Mouse (Mus musculus): ENCODE data around the gene Polr2a. TPM values are rescaled to one million over a fixed set of nuclear protein-coding genes. Genes with fewer than 3 reads are reported as not detected.
"Not testable (repeated sequence)": the region's sequence is repeated elsewhere in the genome, so short reads cannot be mapped to it uniquely, and the experiment has no call there.

The Polr2a gene
- polyA plus RNA-seq, 3 experiments from 2014 or later: 27.3 to 28.4 (median 27.7) TPM

DNA sequence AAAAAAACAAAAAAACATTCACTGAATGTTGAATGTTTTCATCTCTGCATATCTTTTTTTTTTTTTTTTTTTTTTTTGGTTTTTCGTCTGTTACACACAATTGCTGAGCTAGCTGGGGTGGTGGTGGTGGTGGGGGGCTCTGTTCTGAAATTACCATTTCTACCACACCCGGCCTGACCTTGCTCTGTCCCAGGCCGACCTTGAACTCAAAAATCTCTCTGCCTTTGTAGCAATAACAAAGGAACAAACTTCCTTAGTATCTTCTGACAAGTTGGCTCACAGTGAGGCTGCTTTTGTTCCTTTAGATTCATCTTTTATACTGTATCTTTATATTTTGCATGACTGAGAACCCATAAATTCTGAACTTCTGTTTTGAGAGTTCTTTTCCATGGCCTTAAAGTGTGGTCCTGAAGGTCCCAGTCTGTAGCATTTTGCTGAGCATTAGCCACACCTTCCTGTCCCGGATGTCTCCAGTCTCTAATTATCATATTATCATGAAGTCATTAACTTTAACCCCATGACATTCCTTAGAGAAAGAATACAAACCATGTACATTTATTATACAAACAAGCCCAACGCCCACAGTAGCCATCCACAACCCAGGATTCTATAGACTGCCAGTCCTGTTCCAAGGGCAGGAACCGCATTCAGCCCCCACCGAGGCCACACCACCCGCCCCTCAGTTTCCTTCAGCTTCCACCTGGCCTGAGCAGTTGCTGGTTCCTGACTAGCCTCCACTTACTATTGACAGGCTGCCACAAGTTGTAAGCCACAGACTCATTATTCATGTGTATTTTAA, 54.4 kb downstream of the Polr2a start:
- no peak for ATAC-seq

DNA sequence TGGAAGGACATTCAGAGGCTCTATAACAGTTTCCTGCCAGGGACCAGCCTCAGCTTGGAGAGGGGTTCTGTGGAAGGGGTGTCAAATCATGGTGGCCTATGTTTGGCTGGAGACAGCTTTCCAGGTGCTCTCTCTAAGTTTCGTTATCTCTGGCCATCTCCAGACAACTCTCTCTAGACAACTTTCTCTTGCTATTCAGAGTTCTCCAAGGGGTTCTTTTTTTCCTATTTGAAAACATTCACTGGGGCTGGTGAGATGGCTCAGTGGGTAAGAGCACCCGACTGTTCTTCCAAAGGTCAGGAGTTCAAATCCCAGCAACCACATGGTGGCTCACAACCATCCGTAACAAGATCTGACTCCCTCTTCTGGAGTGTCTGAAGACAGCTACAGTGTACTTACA, 55.1 kb downstream of the Polr2a start:
- not testable (repeated sequence) for ATAC-seq

DNA sequence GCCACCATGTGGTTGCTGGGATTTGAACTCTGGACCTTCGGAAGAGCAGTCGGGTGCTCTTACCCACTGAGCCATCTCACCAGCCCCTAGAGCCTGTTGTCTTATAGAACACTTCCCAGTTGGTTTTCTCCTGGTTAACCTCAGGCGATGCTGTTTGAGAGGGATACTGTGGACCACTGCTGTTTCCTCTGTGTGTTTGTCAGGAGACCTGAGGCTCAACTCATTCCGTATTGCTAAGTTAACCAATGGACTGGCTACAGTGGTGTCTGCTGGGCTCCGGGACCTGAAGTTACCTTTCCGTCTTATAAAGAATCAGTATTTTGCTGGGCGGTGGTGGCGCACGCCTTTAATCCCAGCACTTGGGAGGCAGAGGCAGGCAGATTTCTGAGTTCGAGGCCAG, 55.6 kb downstream of the Polr2a start:
- not testable (repeated sequence) for ATAC-seq

DNA sequence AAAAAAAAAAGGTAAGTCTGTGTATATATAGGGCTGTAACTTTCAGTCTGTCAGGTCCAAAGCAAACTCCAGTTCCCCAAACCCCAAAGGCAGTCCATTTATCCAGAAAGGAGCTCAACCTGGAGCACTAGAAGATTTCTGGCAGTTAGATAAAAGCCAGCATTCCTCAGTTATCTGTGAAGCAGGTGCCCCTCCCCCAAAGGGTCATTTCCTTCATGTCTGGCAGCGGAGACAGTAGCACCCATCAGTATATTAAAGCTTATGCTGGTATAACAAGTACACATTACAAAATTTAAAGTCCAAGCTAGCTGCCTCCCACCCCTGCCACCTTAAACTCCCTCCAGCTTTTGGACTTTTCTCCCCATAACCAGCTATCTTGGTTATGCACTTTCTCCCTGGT, 58.8 kb downstream of the Polr2a start:
- ATAC-seq: no peak

DNA sequence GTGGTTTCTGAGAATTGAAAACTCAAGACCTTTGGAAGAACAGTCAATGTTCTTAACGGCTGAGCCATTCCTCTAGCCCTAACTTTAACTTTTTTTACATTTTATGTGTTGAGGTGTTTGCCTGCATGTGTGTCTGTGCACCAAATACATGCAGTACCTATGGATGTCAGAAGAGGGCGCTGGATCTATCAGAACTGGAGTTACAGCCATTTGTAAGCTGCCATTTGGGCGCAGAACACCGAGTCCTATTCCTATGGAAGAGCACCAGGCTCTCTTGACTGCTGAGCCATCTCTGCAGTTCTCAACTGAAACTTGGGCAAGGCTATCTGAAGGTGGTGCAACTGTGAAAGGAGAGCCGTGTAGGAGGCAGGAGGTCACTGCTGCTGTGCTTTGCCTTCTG, 59.9 kb downstream of the Polr2a start:
- ATAC-seq: no peak

DNA sequence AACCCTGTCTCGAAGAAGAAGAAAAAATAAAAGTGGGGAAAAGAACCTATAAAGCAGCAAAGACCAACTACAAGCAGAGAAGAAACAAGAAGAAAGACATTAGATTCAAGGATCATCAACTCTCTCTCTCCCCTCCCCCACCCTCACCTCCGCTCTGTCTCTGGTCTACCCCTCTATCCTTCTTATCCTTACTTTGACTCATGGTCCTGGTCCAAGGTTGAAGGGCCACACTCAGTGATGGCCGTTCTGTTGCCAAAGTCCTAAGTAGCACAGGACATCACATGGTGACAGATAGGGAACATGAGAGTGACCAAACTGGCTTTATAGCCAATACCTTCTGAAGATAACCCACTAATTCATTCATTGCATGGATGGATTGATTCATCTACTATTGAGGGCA, 61.0 kb downstream of the Polr2a start:
- ATAC-seq: no peak

DNA sequence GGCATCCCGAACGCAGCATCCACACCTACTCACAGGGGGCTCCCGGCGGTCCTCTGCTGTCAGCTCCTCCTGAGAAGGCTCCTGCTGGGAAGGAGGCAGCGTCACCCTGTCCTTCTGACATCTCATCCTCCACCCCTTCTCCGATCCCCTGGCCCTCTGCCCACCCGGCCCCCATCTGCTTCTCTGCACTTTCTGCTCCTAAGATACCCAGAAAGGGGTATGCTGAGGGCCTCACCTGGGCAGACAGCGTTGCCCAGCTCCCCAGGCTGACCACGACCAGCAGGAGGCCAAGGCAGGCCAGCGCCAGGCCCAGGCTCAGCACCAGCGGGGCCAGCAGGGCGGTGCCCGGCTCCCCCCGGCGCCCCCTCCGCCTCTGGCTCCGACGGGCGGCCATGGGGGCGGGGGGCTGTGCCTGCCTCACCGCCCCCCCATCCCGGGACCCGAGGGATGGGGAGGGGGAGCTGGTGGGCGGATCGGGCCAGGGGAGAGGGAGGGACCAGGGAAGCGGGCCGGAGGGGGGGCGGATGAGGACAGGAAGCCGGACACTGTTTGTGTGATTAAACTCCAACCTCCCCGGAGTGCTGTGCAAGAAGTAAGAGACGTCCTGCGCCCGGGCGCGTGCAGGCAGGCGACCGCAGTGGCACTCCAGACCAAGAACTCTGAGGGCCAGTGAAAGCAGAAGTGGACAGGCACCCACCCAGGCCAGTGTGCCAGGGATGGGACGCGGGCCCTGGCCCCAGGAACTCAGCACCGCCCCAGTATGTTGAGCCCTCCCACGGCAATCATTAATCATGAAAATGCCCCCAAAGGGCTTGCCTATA, 62.9 kb downstream of the Polr2a start, which contains the start of the genes Tnfsf12 and Tnfsfm13:
Gene Tnfsf12 (minus strand): TSS at position 489 of the 821 bp plus-strand sequence.
Gene Tnfsfm13 (minus strand): TSS at position 738 of the 821 bp plus-strand sequence.
- no peak for ATAC-seq

DNA sequence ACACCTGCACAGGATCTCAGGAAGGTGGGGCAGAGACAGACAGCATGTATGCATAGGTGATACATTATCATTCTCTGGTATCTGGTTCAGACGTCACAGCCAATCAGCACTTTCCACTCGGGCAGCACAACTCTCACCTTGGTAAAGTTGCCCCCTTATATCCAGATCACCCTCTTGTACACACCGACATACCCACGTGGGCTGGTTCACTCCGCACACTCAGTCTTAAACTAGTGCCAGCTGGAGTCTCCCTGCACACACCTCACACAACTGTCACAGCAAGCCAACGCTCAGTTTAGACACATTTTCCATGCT, 63.4 kb downstream of the Polr2a start:
- no peak for ATAC-seq

DNA sequence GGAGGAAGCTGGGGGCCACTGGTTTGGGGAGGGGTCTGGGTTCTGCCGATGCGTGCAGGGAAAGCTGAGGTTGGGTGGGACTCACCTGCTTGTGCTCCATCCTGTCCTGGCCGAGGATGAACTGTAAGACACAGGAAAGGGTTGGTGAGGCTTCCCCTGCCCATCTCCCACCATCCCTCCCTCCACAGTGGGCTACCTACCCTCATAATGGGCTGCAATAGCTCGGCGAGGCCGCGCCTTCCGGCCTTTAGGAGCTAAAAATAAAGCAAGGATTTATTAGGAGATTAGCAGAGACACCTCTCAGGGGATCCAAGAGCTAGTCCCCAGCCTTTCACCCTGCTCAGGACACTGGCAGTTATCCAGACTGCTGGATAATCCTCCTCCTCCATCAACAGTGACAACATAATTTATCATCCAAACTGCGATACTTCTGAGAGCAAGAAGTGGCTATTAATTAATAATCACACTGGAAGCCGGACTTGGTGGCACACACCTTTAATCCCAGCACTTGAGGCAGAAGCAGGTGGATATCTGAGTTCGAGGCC, 64.9 kb downstream of the Polr2a start:
- ATAC-seq: no peak

DNA sequence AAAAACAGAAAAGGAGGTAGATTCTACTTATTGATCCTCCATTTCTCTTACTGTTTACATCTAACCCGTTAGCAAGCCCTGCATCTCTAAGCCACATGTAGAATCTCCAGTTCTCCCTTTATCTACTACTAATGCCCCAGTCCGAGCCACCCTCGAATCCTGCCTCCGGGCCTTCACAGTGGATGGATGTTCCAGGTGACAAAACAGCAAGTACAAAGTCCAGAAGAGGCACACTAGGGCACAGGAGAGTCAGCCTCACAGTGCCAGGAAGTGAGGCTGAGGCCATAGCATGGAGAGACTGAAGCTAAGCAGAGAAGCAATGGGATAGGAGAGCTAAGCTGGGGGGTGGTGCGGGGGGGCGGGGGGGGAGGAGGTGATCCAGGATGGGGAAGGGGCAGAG, 65.6 kb downstream of the Polr2a start:
- no peak for ATAC-seq

DNA sequence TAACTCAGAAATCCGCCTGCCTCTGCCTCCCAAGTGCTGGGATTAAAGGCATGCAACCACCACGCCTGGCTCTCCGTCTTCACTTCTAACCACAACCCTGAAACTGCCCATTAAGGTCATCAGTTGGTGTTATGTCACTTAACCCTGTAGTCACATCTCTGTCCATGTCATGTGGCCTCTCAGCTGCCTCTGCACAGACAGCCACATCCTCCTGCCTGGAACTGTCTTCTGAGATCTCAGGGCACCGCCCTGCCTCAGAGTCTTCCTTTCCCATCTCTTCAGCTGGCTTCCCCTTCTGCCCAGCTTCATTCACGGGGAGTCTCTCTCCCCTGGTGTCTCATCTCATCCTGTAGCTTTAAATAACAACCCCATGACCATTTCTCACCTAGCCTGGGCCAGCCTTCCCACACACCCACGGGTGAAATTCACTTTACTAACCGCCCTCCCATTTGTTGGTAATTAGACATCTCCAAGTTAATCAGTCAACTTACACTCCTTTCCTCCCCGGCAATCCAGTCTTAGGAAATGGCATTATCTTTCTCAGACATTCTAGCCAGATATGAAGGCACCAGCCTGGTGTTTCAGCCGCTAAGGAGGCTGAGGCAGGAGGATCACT, 66.1 kb downstream of the Polr2a start:
- ATAC-seq: no peak

DNA sequence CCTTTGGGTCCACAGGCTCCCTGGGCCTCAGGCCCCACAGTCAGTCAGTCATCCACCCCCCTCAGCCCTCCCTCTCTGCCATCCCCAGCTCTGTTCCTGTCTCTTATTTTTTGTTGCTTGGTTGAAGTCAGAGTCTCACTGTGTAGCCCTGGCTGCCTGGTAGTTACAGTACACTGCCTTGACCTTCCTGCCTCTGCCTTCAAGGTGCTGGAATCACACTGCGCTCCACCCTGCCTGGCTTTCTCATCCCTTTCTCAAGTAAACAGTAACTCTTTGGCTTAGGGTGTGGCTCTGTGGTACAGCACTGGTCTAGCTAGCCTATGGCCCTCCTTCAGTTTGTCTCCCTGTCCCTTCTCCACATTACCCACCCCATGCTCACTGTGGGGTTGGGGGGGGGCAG, 68.5 kb downstream of the Polr2a start:
- ATAC-seq: no peak

DNA sequence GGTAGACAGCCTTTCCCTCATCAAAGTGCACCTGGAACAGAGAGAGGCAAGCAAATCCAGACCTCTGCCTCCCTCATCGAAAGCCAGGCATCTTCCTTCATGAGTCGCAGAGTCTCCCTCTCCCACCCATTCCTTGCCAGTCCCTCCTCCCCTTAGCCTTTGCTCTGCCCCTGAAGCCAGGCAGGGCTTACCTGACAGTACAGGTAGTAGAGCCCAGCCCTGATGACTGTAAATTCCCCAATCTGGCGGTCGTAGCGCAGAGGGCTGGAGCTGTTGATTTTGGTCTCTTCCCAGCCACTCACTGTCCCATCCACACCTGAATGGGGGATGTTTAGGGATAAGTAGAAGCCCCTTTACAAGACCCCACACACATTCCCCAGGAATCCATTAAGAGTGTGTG, 71.4 kb downstream of the Polr2a start:
- no peak for ATAC-seq

DNA sequence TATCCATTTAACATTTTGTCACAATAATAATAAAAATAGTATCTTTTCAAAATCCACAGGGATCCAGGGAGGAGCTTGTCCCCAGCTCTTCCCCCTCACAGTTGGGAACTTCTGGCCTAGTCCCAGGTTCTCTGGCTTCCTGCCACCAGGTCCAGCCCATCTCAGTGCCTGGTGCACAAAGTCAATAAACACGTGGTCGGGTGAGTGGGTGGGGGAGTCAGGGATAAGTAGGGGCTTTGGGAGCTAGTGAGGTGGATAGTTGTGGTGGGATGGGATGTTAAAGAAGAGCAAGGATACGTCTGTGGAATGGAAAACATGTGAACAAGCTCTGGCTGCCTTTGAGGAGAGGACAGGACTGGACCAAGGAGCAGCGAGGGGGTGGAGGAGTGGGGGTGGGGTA, 72.1 kb downstream of the Polr2a start:
- no peak for ATAC-seq

DNA sequence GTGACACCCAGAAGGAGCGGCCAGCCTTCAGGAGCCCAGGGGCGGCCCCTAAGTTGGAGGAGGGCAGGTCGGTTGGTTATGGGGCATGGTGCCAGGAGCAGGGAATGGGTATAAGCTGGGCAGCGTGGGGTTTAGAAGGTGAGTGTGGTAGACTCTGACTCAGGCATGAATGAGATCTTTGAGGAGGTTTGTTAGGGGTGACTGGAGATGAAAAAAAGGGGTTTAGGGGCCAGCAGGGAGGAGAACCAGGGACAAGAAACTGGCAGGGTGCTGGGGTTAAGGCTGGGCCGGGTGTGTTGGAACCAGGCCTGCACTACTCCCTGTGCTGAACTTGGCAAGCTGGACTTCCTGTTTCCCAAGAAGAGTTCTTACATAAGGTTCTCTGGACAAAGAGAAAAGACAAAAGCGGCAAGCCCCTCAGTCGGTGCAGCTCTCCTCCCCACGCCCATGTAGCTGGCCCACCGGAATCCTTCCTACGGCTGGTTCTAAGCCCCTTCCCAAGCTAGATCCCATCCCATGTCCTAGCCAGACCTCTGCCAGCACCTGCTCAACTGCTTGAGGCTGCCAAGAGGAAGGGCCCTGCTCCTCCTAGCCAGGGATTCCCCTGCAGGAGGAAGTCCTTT, 72.8 kb downstream of the Polr2a start, which contains the start of gene Tnfsf13:
Gene Tnfsf13 (minus strand): TSS at position 259 of the 623 bp plus-strand sequence.
- ATAC-seq: no peak

DNA sequence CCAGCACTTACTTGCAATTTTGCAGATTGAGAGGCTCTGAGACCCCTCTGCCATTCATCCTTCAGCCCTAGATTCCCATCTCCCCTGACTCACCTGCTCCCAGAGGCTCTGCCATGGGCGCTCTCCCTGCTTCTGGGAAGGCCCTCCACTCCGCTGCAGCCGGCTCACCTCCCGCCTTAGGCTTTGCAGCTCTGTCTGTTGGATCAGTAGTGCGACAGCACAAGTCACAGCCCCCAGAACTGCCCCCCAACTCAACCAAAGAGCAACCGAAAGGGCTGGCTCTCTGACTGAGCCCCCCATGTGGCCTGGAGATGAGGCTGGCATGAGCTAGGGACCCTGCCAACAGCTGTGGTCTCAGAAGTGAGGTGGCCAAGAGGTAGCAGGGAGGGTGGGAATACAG, 73.5 kb downstream of the Polr2a start:
- no peak for ATAC-seq

DNA sequence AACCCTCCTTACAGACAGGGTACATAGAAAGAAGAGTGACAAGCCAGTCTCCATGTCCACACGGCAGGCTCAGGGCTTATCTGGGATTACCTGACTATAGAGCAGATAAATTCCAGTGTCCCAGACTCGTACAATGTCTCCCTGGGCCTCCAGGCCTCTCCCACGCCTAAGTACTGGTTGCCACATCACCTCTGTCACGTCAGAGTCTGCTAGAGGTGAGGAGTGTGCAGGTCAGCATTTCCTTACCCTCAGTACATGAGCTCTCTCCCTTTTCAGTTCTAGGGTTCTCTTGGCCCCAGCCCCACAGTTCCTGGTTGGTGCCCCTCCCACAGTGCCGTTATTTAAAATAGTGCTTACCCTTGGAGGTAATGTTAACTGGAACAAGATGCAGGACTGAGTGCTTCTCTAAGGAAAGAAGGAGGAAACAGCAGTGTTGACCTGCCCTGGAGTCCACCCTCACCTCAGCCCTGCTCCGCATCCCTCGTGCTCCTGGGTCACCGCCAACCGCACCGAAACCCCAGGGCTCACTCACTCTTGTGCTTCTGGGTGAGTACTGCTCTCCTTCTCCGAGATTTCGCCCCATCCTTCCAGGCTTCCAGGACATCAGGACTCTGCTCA, 74.2 kb downstream of the Polr2a start:
- no peak for ATAC-seq

Other genes starting within 250 kb of the Polr2a start
- gene Dnah2, start 209.5 kb downstream of the Polr2a start, polyA plus RNA-seq (2017; shearing (Covaris generic)): under 1 TPM in 1 of 3 experiments, not detected in 2; 0.21 TPM
- gene Efnb3, start 198.4 kb downstream of the Polr2a start, polyA plus RNA-seq (2017; shearing (Covaris generic)): under 1 TPM in 2 of 3 experiments, not detected in 1; 0.11 to 0.22 TPM
- gene Wrap53, start 178.4 kb downstream of the Polr2a start, polyA plus RNA-seq (2017; shearing (Covaris generic)): 10 to 100 TPM; 22.0 to 32.2 (median 25.7) TPM
- gene Trp53, start 178.3 kb downstream of the Polr2a start, polyA plus RNA-seq (2017; shearing (Covaris generic)): 100 to 1,000 TPM; 193 to 355 (median 324) TPM
- gene Atp1b2, start 152.7 kb downstream of the Polr2a start, polyA plus RNA-seq (2017; shearing (Covaris generic)): under 1 TPM in 1 of 3 experiments, not detected in 2; 0.17 TPM
- under 1 TPM in 1 of 3 experiments, not detected in 2; 0.40 TPM for gene Shbg, start 140.7 kb downstream of the Polr2a start, polyA plus RNA-seq (2017; shearing (Covaris generic))
- gene Sat2, start 136.6 kb downstream of the Polr2a start, polyA plus RNA-seq (2017; shearing (Covaris generic)): not detected
- 1 to 10 TPM; 7.6 to 9.3 (median 9.1) TPM for gene Fxr2, start 125.6 kb downstream of the Polr2a start, polyA plus RNA-seq (2017; shearing (Covaris generic))
- gene Sox15, start 103.3 kb downstream of the Polr2a start, polyA plus RNA-seq (2017; shearing (Covaris generic)): not detected
- 10 to 100 TPM; 30.3 to 55.1 (median 52.5) TPM for gene Mpdu1, start 96.0 kb downstream of the Polr2a start, polyA plus RNA-seq (2017; shearing (Covaris generic))
- 10 to 100 TPM in 1 of 3 experiments, 1 to 10 TPM in 2; 3.8 to 21.2 (median 4.5) TPM for gene Cd68, start 92.5 kb downstream of the Polr2a start, polyA plus RNA-seq (2017; shearing (Covaris generic))
- 100 to 1,000 TPM; 156 to 375 (median 178) TPM for gene Eif4a1, start 86.2 kb downstream of the Polr2a start, polyA plus RNA-seq (2017; shearing (Covaris generic))
- gene Senp3, start 76.6 kb downstream of the Polr2a start, polyA plus RNA-seq (2017; shearing (Covaris generic)): 10 to 100 TPM; 21.8 to 38.0 (median 32.0) TPM
- not detected for gene Tnfsf13, start 72.9 kb downstream of the Polr2a start, polyA plus RNA-seq (2017; shearing (Covaris generic))
- gene Tnfsf12, start 62.8 kb downstream of the Polr2a start, polyA plus RNA-seq (2017; shearing (Covaris generic)): not detected
- not detected for gene Tnfsfm13, start 62.5 kb downstream of the Polr2a start, polyA plus RNA-seq (2017; shearing (Covaris generic))
- gene Slc35g3, start 3.3 kb upstream of the Polr2a start, polyA plus RNA-seq (2017; shearing (Covaris generic)): not detected
- gene Zbtb4, start 7.3 kb upstream of the Polr2a start, polyA plus RNA-seq (2017; shearing (Covaris generic)): 10 to 100 TPM in 2 of 3 experiments, 1 to 10 TPM in 1; 4.3 to 13.9 (median 11.8) TPM
- gene Chrnb1, start 37.3 kb upstream of the Polr2a start, polyA plus RNA-seq (2017; shearing (Covaris generic)): 1 to 10 TPM; 1.7 to 2.5 (median 1.8) TPM
- not detected for gene Fgf11, start 43.2 kb upstream of the Polr2a start, polyA plus RNA-seq (2017; shearing (Covaris generic))
- gene Tmem102, start 47.0 kb upstream of the Polr2a start, polyA plus RNA-seq (2017; shearing (Covaris generic)): not detected
- gene Gm39566, start 56.7 kb upstream of the Polr2a start, polyA plus RNA-seq (2017; shearing (Covaris generic)): not detected
- gene Spem2, start 59.8 kb upstream of the Polr2a start, polyA plus RNA-seq (2017; shearing (Covaris generic)): not detected
- not detected for gene Spem1, start 63.5 kb upstream of the Polr2a start, polyA plus RNA-seq (2017; shearing (Covaris generic))
- 1 to 10 TPM in 2 of 3 experiments, under 1 TPM in 1; 0.60 to 2.5 (median 1.2) TPM for gene Nlgn2, start 79.1 kb upstream of the Polr2a start, polyA plus RNA-seq (2017; shearing (Covaris generic))
- 100 to 1,000 TPM; 124 to 157 (median 131) TPM for gene Tmem256, start 79.9 kb upstream of the Polr2a start, polyA plus RNA-seq (2017; shearing (Covaris generic))
- gene Plscr3, start 87.7 kb upstream of the Polr2a start, polyA plus RNA-seq (2017; shearing (Covaris generic)): 10 to 100 TPM in 2 of 3 experiments, 1 to 10 TPM in 1; 7.3 to 20.2 (median 17.7) TPM
- gene Tnk1, start 100.1 kb upstream of the Polr2a start, polyA plus RNA-seq (2017; shearing (Covaris generic)): under 1 TPM in 1 of 3 experiments, not detected in 2; 0.19 TPM
- not detected for gene Tmem95, start 119.4 kb upstream of the Polr2a start, polyA plus RNA-seq (2017; shearing (Covaris generic))
- gene Kctd11, start 122.8 kb upstream of the Polr2a start, polyA plus RNA-seq (2017; shearing (Covaris generic)): 1 to 10 TPM in 1 of 3 experiments, under 1 TPM in 2; 0.58 to 1.5 (median 0.59) TPM
- gene Acap1, start 136.9 kb upstream of the Polr2a start, polyA plus RNA-seq (2017; shearing (Covaris generic)): 100 to 1,000 TPM; 229 to 289 (median 266) TPM
- under 1 TPM; 0.39 to 0.98 (median 0.63) TPM for gene 2810408A11Rik, start 142.3 kb upstream of the Polr2a start, polyA plus RNA-seq (2017; shearing (Covaris generic))
- 1 to 10 TPM; 5.2 to 9.6 (median 9.0) TPM for gene Neurl4, start 142.4 kb upstream of the Polr2a start, polyA plus RNA-seq (2017; shearing (Covaris generic))
- 100 to 1,000 TPM in 2 of 3 experiments, 10 to 100 TPM in 1; 91.9 to 128 (median 122) TPM for gene Gps2, start 155.3 kb upstream of the Polr2a start, polyA plus RNA-seq (2017; shearing (Covaris generic))
- 1,000 to 10,000 TPM; 1,103 to 1,192 (median 1,160) TPM for gene Eif5a, start 163.3 kb upstream of the Polr2a start, polyA plus RNA-seq (2017; shearing (Covaris generic))
- gene Ybx2, start 177.2 kb upstream of the Polr2a start, polyA plus RNA-seq (2017; shearing (Covaris generic)): not detected
- not detected for gene Slc2a4, start 189.6 kb upstream of the Polr2a start, polyA plus RNA-seq (2017; shearing (Covaris generic))
- gene Cldn7, start 206.1 kb upstream of the Polr2a start, polyA plus RNA-seq (2017; shearing (Covaris generic)): 1 to 10 TPM in 1 of 3 experiments, not detected in 2; 1.1 TPM
- 10 to 100 TPM; 25.8 to 35.6 (median 29.3) TPM for gene Ctdnep1, start 222.5 kb upstream of the Polr2a start, polyA plus RNA-seq (2017; shearing (Covaris generic))
- gene Elp5, start 223.9 kb upstream of the Polr2a start, polyA plus RNA-seq (2017; shearing (Covaris generic)): 10 to 100 TPM; 61.5 to 78.3 (median 68.5) TPM
- 100 to 1,000 TPM; 352 to 384 (median 366) TPM for gene Gabarap, start 232.5 kb upstream of the Polr2a start, polyA plus RNA-seq (2017; shearing (Covaris generic))
- 10 to 100 TPM; 32.7 to 38.3 (median 36.0) TPM for gene Phf23, start 237.1 kb upstream of the Polr2a start, polyA plus RNA-seq (2017; shearing (Covaris generic))
- gene Dvl2, start 242.0 kb upstream of the Polr2a start, polyA plus RNA-seq (2017; shearing (Covaris generic)): 1 to 10 TPM; 2.5 to 5.0 (median 4.9) TPM